Mouse (Mus musculus): ENCODE data around the gene Plac8.

DNA sequence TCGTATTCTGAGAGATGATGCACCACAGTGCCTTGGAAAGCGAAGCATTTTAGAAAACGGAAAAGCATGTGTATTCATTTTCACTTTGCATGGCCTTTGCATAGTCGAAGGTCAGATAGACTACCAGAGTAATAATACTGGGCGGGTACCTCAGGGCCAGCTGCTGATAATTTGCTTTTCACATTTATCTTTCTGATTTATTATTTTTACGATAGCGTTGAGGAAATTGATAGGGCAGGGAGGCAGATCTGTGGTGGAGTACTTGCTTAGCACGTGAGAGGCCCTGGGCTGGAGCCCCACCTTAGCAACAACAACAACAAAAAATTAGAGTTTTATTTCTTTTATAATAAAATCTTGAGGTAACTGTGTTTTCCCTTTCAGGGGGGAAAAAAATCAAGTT, 3.9 kb downstream of the Plac8 start:
- TF ChIP-seq ZC3H11A (IDR thresholded peaks at IDR 0.05; ENCODE audit: low read depth, low read length) (no peak), TCF12 (IDR thresholded peaks at IDR 0.05; ENCODE audit: low read depth, low read length) (peak; percentile 72), CHD2 (IDR thresholded peaks at IDR 0.05; ENCODE audit: low read length) (no peak), CTCF (IDR thresholded peaks at IDR 0.05 in 2 of 3, conservative IDR thresholded peaks at IDR 0.05 in 1 of 3; ENCODE audit: control insufficient read depth in 1 of 3, insufficient read depth in 1 of 3, low read depth in 2 of 3, low read length in 3 of 3, poor library complexity in 1 of 3, severe bottlenecking in 1 of 3) (no peak), MXI1 (IDR thresholded peaks at IDR 0.05; ENCODE audit: low read depth, low read length) (peak; percentile 81; the same call in 1 of the 2 replicates), NELFE (IDR thresholded peaks at IDR 0.05; ENCODE audit: low read depth, low read length) (no peak), POLR2A (IDR thresholded peaks at IDR 0.05; ENCODE audit: control insufficient read depth in 1 of 2, insufficient read depth in 1 of 2, low read depth in 1 of 2, low read length in 2 of 2, poor library complexity in 1 of 2) (no peak), MAX (IDR thresholded peaks at IDR 0.05; ENCODE audit: low read length) (peak; percentile 57; the same call in 1 of the 2 replicates), USF2 (IDR thresholded peaks at IDR 0.05; ENCODE audit: borderline replicate concordance in 1 of 2, insufficient read depth in 1 of 2, low read depth in 1 of 2, low read length in 2 of 2) (no peak), HCFC1 (IDR thresholded peaks at IDR 0.05; ENCODE audit: low read depth, low read length) (0 out of 2 replicates have a peak, but pooled peaks have one; percentile 28), ELF1 (IDR thresholded peaks at IDR 0.05; ENCODE audit: low read depth, low read length) (no peak), MAZ (IDR thresholded peaks at IDR 0.05; ENCODE audit: low read depth, low read length) (no peak), TAL1 (IDR thresholded peaks at IDR 0.05; ENCODE audit: low read length) (no peak)
